Mouse (Mus musculus) embryonic facial prominence, embryonic 10.5 days (tissue): Measurements from ENCODE around the gene Mctp1. TPM values are rescaled to one million over a fixed set of nuclear protein-coding genes. Genes with fewer than 3 reads are reported as not detected.

Source experiments
- DNase-seq: peaks from one replicate; pipeline ENCODE4 v3.0.0-alpha.2; 2017; ENCODE audit warnings: low spot score
- H3K27ac ChIP-seq: fragments of 300-500 bp; sonication (generic); replicated peaks from 2 replicates; pipeline ENCODE4 v1.5.1; 2016; ENCODE audit warnings: mild to moderate bottlenecking
- H3K27me3 ChIP-seq: fragments of 300-500 bp; sonication (generic); replicated peaks from 2 replicates; pipeline ENCODE4 v1.6.1; 2016; ENCODE audit warnings: low read depth, mild to moderate bottlenecking; ENCODE audit not compliant: poor library complexity, severe bottlenecking
- H3K36me3 ChIP-seq: fragments of 300-500 bp; sonication (generic); replicated peaks from 2 replicates; pipeline ENCODE4 v1.6.1; 2016; ENCODE audit warnings: mild to moderate bottlenecking, moderate library complexity
- H3K4me1 ChIP-seq: fragments of 300-500 bp; sonication (generic); 2 replicates; pipeline ENCODE4 v1.6.1; 2016
- H3K4me3 ChIP-seq: fragments of 300-500 bp; sonication (generic); 2 replicates; pipeline ENCODE4 v1.5.1; 2016; ENCODE audit warnings: mild to moderate bottlenecking, moderate library complexity
- H3K9me3 ChIP-seq: fragments of 300-500 bp; sonication (generic); 2 replicates; pipeline ENCODE4 v1.6.1; 2016; ENCODE audit warnings: mild to moderate bottlenecking
- WGBS: fragments of 180-500 bp; shearing (Covaris S2); methylation state at CpG from one replicate; pipeline ENCODE4 v1.1.7; 2016; 5-methylcytosine and 5-hydroxymethylcytosine counted together
- polyA plus RNA-seq: library from polyadenylated mRNA; unstranded; fragments of >200 nt; fragmentation: Nextera tagmentation; extraction: Ambion mirVana; gene quantifications from 2 replicates; pipeline ENCODE4 v1.2.1, GENCODE M21; 2016

The Mctp1 gene
- polyA plus RNA-seq, 1 experiment from 2014 or later: 1.4 TPM

DNA sequence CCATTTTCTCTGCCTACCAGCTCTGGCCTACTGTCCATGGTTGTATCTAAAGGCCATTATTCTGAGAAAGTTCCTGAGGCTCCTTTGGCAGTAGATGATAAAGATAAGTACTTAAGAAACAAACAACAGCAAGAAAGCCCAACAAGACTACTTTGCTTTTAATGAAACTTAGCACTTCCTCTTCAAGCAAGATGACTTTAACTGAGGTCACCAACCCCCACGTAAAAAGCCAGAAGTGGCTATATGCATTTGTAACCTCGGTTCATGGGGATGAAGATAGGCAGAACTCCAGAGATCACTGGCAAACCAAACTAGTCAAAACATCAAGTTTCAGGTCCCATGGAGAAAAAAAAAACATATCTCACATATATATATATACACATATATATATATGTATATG, 305.0 kb downstream of the Mctp1 start:
- H3K27ac ChIP-seq: no peak overlapping the region
- H3K27me3 ChIP-seq: no peaks in the 10 kb centered on the region
- H3K4me1 ChIP-seq: no peaks in the 10 kb centered on the region
- 88% methylated on average over 2 of the region's 2 CpGs for WGBS
- no peaks in the 10 kb centered on the region for H3K36me3 ChIP-seq
- H3K9me3 ChIP-seq: no peaks in the 10 kb centered on the region
- DNase-seq: no peak
- no peak overlapping the region for H3K4me3 ChIP-seq

DNA sequence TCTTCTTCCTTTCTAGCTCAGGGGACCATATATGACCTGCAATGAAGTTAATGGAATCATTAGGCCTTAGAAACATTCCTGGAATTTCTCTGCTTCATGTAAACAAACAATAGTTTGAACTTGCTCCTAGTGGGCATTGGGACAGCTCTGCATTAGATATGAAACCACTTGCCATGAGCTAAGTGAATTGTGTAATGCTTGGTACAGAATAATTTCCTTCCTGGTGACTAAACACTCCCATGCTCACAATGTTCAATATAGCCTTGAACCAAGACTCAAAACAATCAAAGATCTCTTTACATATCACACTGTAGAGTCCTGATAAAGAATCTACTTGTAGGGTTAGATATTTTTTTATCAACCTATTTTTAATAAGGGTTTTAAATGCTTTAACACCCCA, 305.8 kb downstream of the Mctp1 start:
- no peaks in the 10 kb centered on the region for H3K27me3 ChIP-seq
- H3K36me3 ChIP-seq: no peaks in the 10 kb centered on the region
- no peak for DNase-seq
- no peaks in the 10 kb centered on the region for H3K4me1 ChIP-seq
- no peak overlapping the region for H3K4me3 ChIP-seq
- H3K9me3 ChIP-seq: no peaks in the 10 kb centered on the region
- H3K27ac ChIP-seq: no peak overlapping the region

DNA sequence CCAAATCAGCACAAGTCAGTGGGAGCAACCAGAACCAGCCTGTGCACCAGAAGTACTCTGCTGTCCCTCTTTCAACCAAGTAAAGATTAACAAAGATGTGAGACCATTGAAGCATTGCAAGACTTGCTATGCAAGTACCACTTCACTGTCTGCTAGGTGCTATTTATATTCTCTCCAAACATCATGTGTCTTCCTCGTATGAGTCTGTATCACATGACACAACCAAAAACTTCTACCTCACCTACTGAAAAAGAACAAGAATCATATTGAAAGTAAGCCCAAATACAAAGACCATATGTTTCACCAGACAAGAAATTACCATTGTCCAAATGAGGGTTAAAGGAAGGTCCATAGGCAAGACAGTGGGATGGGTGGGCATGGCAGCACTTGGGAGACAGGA, 306.4 kb downstream of the Mctp1 start:
- no peaks in the 10 kb centered on the region for H3K27me3 ChIP-seq
- DNase-seq: no peak
- WGBS: 79% methylated on average over 1 of the region's 1 CpGs
- H3K27ac ChIP-seq: no peak overlapping the region
- H3K9me3 ChIP-seq: no peaks in the 10 kb centered on the region
- H3K4me1 ChIP-seq: no peaks in the 10 kb centered on the region
- no peak overlapping the region for H3K4me3 ChIP-seq
- no peaks in the 10 kb centered on the region for H3K36me3 ChIP-seq

DNA sequence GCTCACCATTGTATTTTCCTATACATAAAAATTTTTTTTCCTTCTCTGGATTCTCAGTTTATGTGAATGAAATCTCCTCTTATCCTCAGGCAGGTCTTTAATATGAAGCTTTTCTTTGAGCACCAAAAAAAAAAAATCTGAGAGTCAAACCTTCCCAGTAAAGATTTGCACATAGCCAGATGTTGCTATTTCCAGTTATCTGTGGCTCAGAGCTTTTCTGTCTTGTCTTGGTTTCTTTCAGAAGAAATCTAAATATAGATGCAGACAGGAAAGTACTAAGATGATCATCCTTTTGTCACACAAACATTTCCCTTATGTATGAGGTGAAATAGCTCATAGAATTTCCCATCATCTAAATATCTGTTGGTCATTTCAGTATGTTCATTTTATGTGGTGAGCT, 349.7 kb downstream of the Mctp1 start:
- Histone ChIP-seq H3K4me3 (no peak overlapping the region), H3K27ac (no peak overlapping the region), H3K4me1 (no peaks in the 10 kb centered on the region), H3K9me3 (no peaks in the 10 kb centered on the region), H3K27me3 (no peaks in the 10 kb centered on the region), H3K36me3 (no peaks in the 10 kb centered on the region)
- DNase-seq: no peak

DNA sequence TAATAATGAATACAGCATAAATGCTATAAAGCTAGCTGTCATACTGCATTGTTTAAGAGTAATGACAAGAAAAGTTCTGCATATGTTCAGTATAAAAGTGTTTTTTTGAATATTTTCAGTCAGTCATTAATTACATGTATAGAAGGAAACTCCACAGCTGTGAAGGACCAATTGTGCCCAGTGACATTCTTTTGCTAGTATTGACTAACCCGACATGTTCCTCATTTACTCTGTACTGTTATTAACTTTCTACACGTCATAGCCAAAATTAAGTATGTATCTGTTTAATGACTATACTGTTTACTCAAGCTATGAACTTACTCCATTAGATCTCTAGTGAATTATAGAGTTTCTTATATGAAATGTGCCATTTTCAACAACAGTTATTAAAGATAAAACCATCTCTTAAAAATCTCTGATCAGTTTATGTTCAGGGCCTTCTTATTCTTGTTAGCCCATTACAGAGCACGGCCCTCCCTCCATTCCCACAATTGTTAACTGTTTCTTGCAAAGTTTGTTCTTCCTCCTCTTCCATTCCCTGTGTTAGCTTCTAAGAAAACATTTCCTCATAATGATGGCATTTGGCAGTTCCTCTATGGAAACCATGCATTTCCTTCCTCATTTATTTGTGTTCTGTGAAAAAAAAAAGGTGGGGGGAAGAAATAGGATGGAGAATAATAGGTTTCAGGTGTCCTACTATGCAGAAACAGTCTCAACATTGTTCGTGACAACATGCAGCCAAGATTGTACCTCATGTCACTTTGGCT, 366.5 kb downstream of the Mctp1 start:
- no peak for DNase-seq
- Histone ChIP-seq H3K9me3 (no peaks in the 10 kb centered on the region), H3K4me3 (no peak overlapping the region), H3K27ac (no peak overlapping the region), H3K4me1 (no peaks in the 10 kb centered on the region), H3K36me3 (no peaks in the 10 kb centered on the region), H3K27me3 (no peaks in the 10 kb centered on the region)
- 74% methylated on average over 4 of the region's 4 CpGs for WGBS

DNA sequence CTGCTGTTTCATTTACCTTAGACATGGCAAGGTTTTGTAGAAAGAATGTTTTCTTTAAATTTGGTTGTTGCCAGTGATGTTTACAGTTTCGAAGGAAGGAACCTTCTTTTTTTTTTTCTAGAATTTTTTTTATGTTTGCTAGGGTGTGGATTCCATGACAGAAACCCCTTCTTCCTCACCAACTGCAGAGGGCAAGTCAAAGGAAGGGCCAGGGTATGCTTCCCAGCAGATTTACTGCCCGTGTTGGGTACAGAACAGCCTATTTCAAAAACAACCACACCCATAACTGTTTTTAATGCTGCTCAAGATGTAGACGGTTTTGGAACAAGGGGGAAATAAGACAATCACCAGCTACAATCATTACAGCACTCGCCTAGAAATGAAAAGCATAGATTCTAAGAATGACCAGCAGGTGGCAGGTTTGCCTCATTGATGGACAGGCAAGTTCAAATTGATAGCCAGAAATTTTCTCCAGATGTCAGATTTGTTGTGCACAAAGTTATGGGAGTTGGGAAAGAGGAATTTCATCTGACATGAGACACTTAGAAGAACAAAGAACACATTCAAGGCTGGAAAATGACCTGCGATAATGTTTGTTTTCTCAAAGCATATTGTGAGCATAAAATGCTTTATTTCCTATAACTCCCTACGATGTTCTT, 375.6 kb downstream of the Mctp1 start:
- WGBS: 23% methylated on average over 6 of the region's 6 CpGs
- Histone ChIP-seq H3K4me3 (no peak overlapping the region), H3K9me3 (no peaks in the 10 kb centered on the region), H3K27me3 (no peaks in the 10 kb centered on the region), H3K36me3 (no peaks in the 10 kb centered on the region), H3K27ac (0 out of 2 replicates have a peak overlapping the region, but pooled peaks have one; percentile 19), H3K4me1 (0 out of 2 replicates have a peak, but pooled peaks cover 3% of the 10 kb centered on the region)
- DNase-seq: peak; percentile 64

DNA sequence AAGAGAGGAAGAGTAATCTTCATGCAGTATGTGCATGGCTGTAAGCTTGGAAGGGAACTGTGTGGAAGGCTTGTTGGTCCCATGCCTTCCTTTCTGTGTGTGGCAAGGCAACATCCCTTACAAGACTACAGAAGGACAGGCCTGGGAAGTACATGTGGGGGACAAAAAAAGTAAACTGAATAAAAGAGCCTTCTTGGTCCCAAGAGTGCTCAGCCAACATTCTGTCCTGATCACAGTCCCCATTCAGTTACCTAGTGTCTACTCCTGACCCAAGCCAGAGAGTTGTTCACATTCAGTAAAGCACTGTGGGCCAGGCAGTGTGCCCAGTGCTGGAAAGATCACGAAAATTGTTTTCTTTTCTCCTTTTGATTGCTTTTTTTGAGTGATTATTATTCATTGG, 415.3 kb downstream of the Mctp1 start:
- 80% methylated on average over 1 of the region's 1 CpGs for WGBS
- Histone ChIP-seq H3K4me1 (peaks cover 10% of the 10 kb centered on the region), H3K9me3 (no peaks in the 10 kb centered on the region), H3K27me3 (no peaks in the 10 kb centered on the region), H3K27ac (no peak overlapping the region), H3K36me3 (no peaks in the 10 kb centered on the region), H3K4me3 (no peak overlapping the region)
- DNase-seq: no peak

DNA sequence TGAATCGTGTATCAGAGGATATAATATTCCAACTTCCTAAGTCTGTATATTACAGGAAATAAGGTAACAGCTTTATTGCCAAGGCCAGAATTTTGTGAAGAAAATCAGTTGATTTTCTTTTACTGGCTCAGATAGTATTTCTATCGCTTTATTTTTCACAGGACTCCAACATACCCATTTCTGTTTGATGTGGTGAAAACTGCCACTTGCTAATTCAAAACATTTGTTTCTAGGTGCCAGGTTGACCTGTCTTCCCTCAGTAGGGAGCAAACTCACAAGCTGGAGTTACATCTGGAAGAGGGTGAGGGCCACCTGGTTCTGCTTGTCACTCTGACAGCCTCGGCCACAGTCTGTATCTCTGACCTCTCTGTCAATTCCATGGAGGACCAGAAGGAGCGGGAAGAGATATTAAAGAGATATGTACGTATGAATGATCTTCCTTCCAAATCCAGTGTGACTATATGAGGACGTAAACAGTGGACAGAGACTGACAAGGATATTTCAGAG, 416.8 kb downstream of the Mctp1 start:
- peak; percentile 30 for DNase-seq
- H3K9me3 ChIP-seq: no peaks in the 10 kb centered on the region
- 53% methylated on average over 6 of the region's 6 CpGs for WGBS
- no peaks in the 10 kb centered on the region for H3K36me3 ChIP-seq
- peaks cover 10% of the 10 kb centered on the region for H3K4me1 ChIP-seq
- no peak overlapping the region for H3K27ac ChIP-seq
- peaks cover 4% of the 10 kb centered on the region; the same call in 1 of the 2 replicates for H3K27me3 ChIP-seq
- H3K4me3 ChIP-seq: no peak overlapping the region

DNA sequence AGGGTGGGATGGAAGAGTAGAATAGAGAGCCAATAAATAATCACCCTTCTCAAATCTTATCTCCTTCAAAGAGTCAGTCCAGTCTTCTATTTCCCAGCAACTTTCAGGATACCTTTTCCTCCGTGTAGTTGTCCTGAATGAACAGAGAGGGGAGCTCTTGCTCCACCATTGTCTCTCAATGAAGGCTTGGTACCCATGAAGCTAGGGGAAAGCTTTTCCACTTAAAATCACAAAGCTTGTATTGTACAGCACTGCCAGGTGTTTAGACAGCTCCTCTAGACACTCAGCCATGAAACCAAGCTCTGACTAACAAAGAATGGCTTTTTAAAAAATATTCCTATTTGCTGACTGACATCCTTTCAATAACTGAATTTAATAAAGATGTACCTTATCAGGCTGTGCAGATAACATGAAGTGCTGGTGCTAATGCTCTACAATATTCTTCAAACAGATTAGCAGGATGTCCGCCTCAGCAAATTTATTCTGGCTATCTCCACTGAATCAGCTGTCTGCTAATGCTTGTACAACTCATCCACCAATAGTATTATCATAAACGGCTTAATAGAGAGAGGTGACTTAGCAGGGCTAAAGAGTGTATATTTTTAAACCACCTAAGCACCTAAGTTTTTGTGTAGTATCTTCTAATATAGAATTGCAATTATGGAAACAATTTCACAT, 417.9 kb downstream of the Mctp1 start:
- peaks cover 4% of the 10 kb centered on the region for H3K27me3 ChIP-seq
- H3K27ac ChIP-seq: no peak overlapping the region
- DNase-seq: peak; percentile 42
- WGBS: 44% methylated on average over 3 of the region's 3 CpGs
- H3K4me3 ChIP-seq: no peak overlapping the region
- H3K9me3 ChIP-seq: no peaks in the 10 kb centered on the region
- H3K36me3 ChIP-seq: no peaks in the 10 kb centered on the region
- peaks cover 10% of the 10 kb centered on the region for H3K4me1 ChIP-seq

DNA sequence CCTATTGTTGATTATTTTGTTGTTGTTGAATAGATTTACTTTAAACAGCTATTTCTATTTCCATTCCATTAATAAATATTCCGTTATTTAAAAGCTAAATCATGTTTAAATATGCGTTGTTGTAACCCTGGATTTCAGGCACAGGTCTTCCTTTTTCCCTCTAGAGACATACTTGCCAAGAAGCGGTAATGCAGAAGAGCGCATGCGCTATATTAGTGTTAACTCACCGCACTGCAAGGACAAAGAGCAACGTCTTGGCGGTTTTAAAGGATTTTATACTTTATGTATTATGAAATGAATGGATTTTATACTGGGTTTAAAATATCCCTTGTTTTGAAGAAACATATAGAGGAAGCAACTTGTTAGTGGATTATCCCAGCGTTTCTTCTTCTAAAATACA, 418.6 kb downstream of the Mctp1 start:
- Histone ChIP-seq H3K27me3 (peaks cover 4% of the 10 kb centered on the region), H3K4me1 (peaks cover 10% of the 10 kb centered on the region), H3K36me3 (no peaks in the 10 kb centered on the region), H3K9me3 (no peaks in the 10 kb centered on the region), H3K4me3 (no peak overlapping the region), H3K27ac (no peak overlapping the region)
- 92% methylated on average over 9 of the region's 9 CpGs for WGBS
- no peak for DNase-seq

DNA sequence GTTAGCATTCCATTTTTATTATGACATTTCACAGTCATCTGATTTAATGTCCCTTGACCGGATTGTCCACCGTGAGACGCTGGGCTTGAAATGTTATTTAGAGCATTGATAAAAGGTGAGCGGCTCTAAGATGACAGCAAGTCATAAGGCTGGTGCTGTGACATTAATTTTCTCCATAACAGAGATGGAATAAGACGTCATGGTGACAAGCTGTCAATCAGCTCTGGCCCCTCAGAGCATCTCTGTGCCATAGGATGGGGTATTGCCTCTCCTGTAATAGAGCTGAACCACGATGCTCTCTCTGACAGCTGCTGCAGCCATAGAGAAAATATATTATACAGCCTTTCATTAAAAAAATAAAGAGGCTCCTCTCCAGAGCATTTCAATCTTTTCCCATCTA, 419.5 kb downstream of the Mctp1 start:
- no peaks in the 10 kb centered on the region for H3K36me3 ChIP-seq
- H3K27me3 ChIP-seq: peaks cover 4% of the 10 kb centered on the region
- H3K4me3 ChIP-seq: no peak overlapping the region
- peaks cover 11% of the 10 kb centered on the region for H3K4me1 ChIP-seq
- no peaks in the 10 kb centered on the region for H3K9me3 ChIP-seq
- no peak for DNase-seq
- no peak overlapping the region for H3K27ac ChIP-seq
- 73% methylated on average over 6 of the region's 6 CpGs for whole genome bisulfite sequencing

DNA sequence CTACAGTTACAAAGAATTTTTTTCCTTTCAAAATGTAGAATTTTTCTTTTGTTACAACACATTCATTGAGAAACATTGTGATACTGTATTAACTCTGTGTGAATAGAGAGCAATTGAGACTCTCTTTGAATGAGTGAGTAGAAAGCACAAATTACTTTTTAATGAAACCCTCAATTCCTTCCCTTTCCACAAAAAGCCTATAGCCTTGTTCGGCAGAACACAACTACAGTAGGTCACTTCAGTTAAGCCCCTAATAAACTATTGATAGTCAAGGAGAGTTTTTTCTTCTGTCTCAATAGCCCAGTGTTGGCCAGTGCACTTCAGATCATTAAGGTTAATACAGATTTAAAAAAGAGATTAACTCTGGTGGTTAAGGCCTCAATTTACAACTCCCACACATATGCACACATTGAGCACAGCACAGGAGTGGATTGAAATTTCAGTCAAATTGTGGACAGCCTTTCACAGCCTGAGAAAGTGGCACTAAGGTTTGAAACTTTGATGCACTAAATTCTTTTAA, 424.6 kb downstream of the Mctp1 start:
- H3K9me3 ChIP-seq: no peaks in the 10 kb centered on the region
- no peak for DNase-seq
- 51% methylated on average over 1 of the region's 1 CpGs for WGBS
- H3K4me1 ChIP-seq: peaks cover 23% of the 10 kb centered on the region
- no peaks in the 10 kb centered on the region for H3K36me3 ChIP-seq
- H3K27me3 ChIP-seq: peaks cover 18% of the 10 kb centered on the region
- no peak overlapping the region for H3K4me3 ChIP-seq
- no peak overlapping the region for H3K27ac ChIP-seq
